Mouse (Mus musculus) mouse embryonic stem cell (cell line): ENCODE results near the gene Arhgap27.
"Not testable (repeated sequence)": the region's sequence is repeated elsewhere in the genome, so short reads cannot be mapped to it uniquely, and the experiment has no call there.

Experiments used
- in situ Hi-C, 2 experiments: fragments of 300-500 bp; cut with MboI; formaldehyde crosslinking; loops; 1 replicate in 1 of 2; 3 replicates in 1 of 2; pipeline ENCODE4 v1.14.3; 2019 to 2020; ENCODE audit warnings: low sequenced_read_pairs in 2 of 2, low pct_unique_long_range_greater_than_20kb in 1 of 2, mixed read lengths in 1 of 2; ENCODE audit not compliant: unreplicated experiment in 1 of 2

Gene Arhgap27

DNA sequence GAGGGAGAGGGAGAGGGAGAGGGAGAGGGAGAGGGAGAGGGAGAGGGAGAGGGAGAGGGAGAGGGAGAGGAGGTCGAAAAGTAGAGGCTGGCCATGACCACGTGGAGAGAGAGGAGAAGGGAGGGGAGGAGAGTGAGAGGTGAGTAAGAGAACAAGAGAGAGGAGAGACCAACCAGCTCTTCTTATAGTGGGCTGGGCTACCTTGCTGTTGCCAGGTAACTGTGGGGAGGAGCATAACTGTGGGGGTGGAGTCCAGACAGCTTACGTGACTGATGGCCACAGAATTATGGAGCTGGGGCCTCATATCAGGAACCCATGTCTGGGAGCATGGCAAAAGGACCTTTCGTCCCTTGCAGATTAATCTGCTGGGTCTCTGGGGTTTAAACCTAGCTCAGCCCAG is 40.7 kb downstream of the Arhgap27 start:
- in situ Hi-C loops: not testable (repeated sequence)

DNA sequence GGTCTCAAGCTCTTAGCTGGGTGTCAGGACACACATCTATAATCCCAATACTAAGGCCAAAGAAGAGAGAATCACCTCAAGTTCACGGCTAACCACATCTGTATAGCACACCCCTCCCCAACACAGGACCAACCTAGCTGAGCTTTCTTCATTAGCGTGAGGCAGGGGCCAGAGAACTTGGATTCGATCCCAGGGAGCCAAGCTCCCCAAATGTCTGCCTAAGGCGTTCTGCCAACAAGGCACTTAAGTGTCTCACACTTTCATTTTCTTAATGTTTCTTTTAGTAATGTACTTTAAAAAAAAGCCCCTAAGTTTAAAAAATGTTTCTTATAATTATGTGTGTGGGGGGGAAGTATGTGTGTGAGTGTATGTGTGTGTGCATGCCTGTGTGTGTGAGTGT is 42.8 kb downstream of the Arhgap27 start:
- in situ Hi-C loops: no loop called here

DNA sequence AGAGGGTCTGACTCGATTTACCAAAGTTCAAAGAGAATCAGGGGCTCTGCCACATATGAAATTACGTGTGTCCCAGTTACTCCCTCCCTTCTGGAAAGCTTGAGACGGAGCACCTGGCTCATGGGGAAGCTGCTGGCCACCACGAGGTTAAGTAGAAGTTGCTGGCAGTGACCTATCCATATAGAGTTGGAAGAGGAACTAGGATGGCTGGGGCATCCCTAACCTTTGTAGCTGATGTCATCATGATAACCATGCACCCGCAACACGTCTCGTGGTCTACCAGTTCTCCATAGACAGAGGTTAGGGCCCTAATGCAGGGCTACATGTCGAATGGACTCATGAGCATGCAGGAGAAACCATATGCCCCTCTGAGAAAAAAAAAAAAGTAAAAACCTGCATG is 43.3 kb downstream of the Arhgap27 start:
- in situ Hi-C loops: no loop called here

DNA sequence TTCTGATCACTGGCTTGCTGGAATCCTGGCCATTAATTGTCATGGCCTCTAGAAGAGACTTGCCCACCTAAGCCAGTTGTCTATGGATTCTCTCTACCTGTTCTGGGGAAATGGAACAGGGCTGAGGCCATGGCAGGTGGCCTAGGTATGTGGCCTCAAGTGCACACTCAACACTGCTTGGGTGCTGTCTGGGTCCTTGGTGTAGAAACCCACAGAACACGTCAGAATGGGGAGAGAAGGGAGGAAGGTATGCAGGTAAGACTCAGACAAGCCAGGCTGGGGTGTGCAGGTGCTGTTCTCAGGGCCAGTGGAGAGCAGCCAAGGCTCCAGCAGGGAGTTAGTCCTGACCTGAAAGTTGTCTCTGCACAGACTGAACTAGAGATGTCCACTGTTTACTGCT is 45.5 kb downstream of the Arhgap27 start:
- in situ Hi-C loops: loop anchor here in 1 of 2 experiments (5.0 kb wide), 1 partner anchor 156 kb away; no protein-coding TSS in a partner anchor

DNA sequence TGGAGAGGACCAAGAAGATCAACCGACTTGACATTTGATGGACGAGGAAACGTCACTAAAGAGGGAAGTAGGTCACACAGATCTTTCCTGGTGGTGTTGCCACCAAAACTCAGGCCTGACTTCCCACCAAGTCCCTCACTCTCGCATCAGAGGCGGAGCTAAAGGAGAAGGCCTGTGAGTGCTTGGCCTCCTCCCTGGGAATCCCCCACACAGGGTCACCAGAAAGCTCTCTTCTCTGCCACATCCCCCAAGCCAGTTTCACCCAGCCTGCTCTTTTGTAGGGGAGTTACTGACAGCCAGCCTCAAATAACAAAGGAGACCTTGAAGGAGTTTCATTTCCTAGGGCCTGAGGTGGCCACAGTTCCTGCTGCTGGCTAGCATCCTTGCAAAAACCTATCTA is 48.1 kb downstream of the Arhgap27 start:
- in situ Hi-C loops: loop anchor here in 1 of 2 experiments (5.0 kb wide), 1 partner anchor 153 kb away; no protein-coding TSS in a partner anchor

DNA sequence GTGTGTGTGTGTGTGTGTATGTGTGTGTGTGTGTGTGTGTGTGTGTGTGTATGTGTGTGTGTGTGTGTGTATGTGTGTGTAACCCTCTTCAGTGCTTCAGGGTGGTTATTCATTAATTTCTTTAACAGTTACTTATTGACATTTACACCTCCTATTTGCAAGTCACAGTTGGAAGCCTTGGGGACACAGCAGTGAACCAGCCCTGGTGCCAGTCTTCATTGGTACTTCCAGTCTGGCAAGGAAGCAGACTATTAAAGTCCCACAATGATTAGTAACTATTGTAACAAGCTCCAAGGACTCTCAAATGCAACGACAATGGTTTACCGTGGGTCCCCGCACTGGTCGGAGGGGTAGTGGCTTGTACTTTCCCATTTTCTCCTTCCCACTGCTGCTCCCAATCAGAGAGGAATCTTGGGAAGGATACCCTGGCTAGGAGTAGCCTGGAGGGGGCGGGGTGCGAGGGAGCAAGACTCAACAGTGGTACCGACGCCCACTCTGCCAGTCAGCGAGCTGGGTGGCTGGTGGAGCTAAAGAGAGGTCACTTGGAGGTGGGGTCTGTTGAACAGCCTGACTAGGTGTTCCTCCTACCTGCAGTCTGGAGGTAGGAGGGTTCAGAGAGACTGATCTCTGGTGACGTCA is 48.6 kb downstream of the Arhgap27 start:
- in situ Hi-C loops: loop anchor here in 1 of 2 experiments (5.0 kb wide), 1 partner anchor 153 kb away; no protein-coding TSS in a partner anchor

DNA sequence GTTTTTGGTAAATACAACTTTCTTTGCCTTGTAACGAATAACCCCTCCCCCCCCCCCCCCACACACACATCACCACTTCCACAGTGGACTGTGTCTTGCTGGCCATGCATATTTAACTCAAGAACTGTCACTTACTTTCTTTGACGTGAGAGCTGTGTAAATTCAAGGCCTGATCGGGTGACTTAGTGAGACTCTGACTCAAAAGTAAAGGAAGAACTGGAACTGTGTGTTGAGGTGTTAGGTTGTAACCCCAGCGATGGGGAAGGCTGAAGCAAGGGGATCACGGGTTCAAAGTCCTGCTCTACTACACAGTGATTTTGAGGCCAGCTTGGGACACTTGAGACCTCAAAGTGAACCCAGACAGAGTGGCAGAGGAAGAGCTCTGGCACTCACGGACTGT is 50.0 kb downstream of the Arhgap27 start:
- in situ Hi-C loops: no loop called here

DNA sequence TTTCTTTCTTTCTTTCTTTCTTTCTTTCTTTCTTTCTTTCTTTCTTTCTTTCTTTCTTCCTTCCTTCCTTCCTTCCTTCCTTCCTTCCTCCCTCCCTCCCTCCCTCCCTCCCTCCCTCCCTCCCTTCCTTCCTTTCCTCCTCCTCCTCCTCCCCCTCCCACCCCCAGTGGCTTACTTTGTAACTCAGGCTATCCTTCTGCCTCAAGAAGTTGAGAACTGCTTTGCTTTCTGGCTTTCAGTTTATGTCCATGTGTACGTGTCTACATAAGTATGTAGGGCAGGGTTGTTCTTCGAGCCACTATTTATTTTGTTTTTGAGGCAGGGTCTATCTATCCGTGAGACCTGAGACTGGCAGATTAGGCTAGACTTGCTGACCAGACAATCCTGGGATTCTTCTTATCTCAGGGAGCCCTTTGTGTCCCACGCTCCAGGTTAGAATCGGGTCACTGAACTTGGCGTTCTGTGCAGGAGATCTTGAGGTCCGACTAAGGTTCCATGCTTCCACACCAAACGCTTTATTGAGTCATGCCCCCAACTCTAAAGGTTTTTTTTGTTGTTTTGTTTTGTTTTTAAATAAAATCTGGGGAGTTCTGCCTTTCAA is 50.7 kb downstream of the Arhgap27 start:
- in situ Hi-C loops: no loop called here

DNA sequence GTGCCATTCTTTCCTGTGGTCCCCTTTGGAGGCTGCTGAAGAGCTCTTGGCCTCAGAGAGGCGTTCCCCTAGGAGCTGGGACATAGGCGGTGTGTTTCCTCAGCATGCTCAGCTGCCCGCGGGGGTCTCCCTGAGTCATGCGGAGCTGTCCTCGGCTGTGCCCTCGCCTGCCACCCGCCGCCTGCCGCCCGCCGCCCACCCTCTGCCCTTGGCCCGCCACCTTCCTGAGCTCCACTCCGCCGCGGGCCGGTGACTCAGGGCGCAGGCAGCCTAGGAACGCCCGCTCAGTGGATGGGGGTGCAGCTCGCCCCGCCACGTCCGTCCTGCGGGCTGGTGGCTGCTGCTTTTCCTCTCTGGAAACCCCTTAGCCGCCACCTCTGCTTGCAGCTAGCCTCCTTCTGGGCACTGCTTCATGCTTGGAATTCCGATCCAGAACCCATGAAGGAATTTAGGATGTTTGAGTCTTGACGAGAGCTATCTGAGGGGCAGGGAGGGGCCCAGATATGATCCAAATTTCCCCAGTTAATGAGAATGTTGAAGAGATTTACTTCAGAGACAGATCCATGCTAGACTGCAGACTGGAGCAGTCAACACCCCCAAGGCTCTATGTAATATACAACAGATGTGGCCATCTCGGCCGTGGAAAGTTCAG is 51.4 kb downstream of the Arhgap27 start:
- in situ Hi-C loops: no loop called here

DNA sequence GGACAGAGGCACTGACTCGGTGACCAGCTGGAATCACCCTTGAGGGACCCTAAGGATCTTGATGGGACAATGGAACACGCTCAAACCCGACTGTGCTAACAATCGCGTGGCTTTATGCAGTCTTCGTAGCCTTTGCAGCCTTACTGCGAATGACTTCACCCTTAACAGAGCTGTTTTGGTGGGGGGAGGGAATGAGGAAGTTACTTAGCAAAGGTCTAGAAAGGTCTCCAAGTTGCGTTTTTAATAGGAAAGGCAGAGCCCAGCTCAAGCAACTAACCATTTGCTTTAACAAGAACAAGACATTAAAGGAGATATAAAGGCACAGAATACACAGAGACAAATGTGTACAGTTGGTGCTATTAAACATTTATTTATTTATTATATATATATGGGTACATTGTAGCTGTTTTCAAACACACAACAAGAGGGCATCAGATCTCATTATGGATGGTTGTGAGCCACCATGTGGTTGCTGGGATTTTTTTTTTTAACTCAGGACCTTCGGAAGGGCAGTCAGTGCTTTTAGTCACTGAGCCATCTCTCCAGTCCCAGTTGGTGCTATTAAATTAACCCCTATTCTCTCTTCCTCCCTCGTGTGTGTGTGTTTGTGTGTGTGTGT is 53.4 kb downstream of the Arhgap27 start:
- in situ Hi-C loops: no loop called here

DNA sequence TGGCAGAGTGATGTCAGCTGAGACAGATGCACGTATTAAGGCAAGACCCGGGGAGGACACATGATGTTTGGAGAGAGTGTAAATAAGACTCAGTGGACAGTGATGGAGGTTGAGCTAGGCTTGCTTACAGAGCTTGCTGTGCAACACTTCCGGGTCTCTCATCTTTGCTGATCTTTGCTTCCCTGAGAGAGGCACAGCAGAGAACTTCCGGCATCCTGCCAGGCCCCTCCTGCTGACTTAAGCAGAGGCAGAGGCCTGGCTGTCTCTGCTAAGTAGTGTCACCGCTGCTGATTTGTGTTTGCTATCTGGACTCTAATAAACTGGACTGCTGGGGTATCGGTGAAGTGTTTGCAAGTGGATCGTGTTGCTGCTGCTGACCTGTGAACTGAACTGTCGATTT is 55.6 kb downstream of the Arhgap27 start:
- in situ Hi-C loops: no loop called here

DNA sequence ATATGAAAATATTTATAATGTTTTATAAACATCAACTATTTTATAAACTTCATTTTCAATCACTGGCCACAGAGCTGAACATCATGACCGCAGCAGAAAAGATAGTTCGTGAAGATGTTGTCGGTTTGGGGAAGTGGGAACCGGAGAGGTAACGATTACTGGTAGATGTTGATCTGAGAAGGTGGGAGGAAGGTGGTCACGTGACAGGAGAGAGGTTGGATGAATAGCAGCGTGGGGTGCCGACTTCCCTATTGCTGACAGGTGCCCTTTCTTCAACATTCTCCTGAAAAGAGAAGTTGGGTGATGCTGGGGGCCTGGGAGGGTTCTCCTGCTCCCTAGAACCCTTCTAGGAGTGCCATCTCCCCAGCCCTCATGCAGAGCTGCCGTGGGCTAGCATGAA is 59.0 kb downstream of the Arhgap27 start:
- in situ Hi-C loops: no loop called here

DNA sequence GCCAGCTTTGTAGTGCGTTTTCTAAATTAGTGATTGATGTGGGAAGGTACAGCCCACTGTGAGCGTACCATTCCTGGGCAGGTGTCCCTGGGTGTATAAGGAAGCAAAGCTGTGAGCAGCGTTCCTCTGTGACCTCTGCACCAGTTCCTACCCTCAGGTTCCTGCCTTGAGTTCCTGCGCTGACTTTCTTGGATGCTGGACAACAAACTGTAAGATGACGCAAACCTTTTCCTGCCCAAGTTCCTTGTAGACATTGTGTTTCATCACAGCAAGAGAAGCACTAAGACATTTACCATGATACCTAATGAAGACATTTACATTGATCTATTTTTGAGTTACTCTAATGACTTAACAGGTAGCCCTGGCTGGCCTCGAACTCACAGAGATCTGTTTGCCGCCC is 68.7 kb downstream of the Arhgap27 start:
- in situ Hi-C loops: no loop called here

DNA sequence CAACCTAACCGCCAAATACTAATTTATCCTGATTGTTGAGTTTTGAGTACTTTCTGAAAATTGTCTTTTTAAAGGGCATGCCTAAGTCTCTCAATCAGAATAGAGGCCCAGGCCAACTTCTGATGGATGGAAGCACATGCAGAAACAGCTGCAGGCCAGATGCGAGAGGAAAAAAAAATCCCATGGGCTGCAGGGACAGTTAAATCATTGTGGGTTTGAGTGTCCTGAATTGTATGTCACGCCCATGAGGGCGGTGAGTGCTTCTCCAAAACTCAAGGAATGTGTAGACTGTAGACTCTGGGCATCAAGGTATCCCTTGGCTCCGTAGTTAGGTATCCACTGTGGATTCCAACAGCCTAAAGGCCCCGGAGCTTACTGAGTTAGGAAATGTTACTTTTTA is 69.4 kb downstream of the Arhgap27 start:
- in situ Hi-C loops: no loop called here

DNA sequence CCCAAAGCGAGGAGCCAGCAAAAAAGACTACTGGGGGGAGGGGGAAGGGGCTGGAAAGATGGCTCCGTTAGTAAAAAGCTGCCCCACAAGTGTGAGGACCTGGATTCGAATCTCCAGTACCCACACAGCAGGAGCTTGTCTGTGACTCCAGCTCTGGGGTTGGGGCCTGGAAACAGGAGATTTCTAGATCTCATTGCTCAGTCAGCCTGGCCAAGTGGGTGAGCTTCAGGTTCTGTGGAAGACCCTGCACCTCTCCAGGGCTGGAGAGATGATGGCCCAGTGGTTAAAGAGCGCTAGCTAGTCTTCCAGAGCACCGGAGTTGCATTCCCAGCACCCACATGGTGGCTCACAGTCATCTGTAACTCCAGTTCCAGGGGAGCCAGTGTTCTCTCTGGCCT is 70.6 kb downstream of the Arhgap27 start:
- in situ Hi-C loops: no loop called here

DNA sequence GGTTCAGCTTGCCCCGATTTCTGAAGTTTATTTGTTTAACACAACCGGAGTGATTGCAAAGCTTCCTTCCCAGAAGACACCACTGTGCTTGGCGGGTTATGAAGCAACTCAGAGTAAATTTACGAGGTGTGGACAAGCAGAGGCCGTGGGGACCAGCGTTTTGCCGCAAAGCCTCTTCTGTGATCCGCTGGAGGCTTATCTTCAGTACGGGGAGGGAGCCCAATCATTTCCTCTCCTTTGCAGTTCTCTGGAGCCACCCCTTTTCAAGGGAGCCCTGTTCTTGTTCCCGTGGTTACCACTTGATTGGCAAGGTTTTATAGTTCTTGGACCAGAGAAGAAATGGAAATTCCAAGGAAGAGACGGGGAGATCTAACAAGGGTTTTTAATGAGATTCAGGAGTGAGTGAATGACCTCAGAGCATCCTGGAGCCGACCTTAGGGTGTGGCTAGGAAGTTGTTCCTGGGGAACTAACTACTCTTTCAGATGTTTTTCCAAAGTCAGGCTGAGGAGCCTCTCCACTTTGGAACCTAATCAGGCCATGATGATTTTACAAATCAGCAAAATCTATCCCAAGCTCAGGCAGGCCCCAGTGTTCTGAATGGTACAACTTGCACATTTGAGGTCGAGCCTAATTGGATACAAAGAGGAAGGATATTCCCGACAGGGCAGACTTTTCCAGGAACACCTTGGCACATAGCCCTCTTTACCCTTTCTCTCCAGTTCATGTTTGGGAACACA is 71.2 kb downstream of the Arhgap27 start:
- in situ Hi-C loops: no loop called here

DNA sequence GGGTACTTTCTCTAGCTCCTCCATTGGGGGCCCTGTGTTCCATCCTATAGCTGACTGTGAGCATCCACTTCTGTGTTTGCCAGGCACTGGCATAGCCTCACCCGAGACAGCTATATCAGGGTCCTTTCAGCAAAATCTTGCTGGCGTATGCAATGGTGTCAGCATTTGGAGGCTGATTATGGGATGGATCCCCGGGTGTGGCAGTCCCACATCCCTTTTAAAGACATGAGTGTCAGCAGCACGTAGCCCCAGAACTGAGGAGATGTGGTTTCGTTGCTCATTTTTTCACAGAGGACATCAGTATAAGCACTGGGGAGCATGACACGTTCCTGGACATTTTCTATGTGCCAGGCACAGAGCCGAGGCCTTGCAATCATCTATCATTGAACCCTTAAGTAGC is 72.7 kb downstream of the Arhgap27 start:
- in situ Hi-C loops: not testable (repeated sequence)

DNA sequence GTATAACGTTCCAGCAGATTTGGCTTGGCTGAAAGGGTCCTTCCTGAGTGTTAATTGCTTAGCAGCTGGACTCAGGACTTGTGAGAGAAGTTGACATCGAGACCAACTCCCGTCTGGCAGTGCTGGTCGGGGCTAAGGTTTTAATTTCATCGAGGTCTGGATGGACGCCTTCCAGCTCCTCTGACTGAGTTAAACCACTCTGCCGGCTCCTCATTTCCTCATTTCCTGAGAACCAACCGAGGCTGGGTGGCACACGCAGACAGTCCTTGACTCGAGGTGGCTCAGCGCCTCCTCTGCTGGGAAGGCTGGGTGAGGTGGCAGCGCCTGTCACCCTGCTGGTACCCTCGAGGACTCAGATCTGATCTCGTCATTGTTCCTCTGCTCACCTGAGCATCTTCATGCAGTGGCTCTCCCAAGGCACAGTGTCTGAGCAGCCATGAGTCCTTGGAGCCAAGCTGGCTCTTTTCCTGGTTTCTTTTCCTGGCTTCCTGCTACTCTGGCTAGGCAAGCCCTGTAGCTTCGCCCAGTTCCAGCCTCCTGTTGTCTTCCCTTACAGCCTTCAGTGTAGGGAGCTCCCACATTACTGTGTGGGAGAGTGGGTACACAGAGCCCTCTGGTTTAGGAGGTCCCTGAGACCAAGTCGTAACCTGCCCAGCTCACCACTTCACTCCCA is 75.1 kb downstream of the Arhgap27 start:
- in situ Hi-C loops: no loop called here
